8 mouse cellular contexts compared by ENCODE assay signal in the genomic region with DNA sequence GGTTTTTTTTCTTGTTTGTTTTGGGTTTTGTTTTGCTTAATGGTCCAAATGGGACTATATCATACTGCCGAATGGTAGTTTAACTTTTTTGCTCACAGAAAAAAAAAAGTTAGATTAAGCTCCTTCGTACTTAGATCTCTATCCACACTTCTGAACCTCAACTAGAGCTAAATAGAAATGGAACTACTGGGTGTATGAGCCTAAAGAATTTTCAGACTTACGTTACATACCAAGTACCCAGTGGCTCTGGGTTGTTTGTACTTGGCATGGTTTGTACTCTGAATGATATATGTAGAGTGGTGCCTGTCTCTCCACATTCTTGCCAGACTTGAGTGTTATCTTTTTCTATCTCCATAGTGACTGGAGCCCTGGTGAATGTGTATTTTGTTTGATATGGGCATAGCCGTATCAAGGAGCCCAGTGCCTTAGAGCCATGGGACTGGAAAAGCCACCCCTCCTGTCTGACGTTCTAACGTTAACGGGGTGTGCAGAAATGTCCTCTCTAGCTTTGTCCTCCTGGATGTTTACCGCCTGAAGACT. TPM values are rescaled to one million over a fixed set of nuclear protein-coding genes. Genes with fewer than 3 reads are reported as not detected.
DNase-seq lines count a peak whose midpoint lies in the region; ATAC-seq and TF ChIP-seq lines count a peak whose summit lies in the region.

No protein-coding gene starts in this region.

- no peak for DNase-seq in layer of hippocampus, adult 2 months (ENCODE audit: low spot score in 2 of 2)
- no peak for DNase-seq in layer of hippocampus, adult 11-12 months (ENCODE audit: low spot score)
- peak; percentile 56 for DNase-seq in c-Kit-positive CD71-positive TER-119-positive erythroid progenitor cells, embryonic 14.5 days (ENCODE audit: low spot score)
- DNase-seq in hindbrain, embryonic 14.5 days (ENCODE audit: low spot score) = no peak
- DNase-seq in gastrocnemius, postnatal 25 days = no peak
- no peak for DNase-seq in layer of hippocampus, adult 9-11 months
- DNase-seq in adrenal gland, adult 8-10 months = no peak

- peak overlapping the region; percentile 83 for H3K4me2 ChIP-seq in hindbrain, embryonic 14.5 days (replicated peaks)

- H3K4me3 ChIP-seq in layer of hippocampus, adult 2 months = peak overlapping the region; percentile 73
- peak overlapping the region; percentile 73 for H3K4me3 ChIP-seq in hindbrain, embryonic 14.5 days (replicated peaks; ENCODE audit: low read length)

- H3K9me3 ChIP-seq in hindbrain, embryonic 14.5 days (ENCODE audit: control insufficient read depth, low read length) = peaks cover 5% of the 10 kb centered on the region; the same call in 1 of the 2 replicates

- H3K27me3 ChIP-seq in hindbrain, embryonic 14.5 days (ENCODE audit: control insufficient read depth, insufficient read depth, low read length) = no peaks in the 10 kb centered on the region

- TF ChIP-seq CTCF in layer of hippocampus, adult 2 months (conservative IDR thresholded peaks at IDR 0.05) = no peak

- H3K27ac ChIP-seq in layer of hippocampus, adult 2 months = peak overlapping the region; percentile 92
- no peak overlapping the region for H3K27ac ChIP-seq in hindbrain, embryonic 14.5 days

- H3K4me1 ChIP-seq in hindbrain, embryonic 14.5 days (replicated peaks; ENCODE audit: control insufficient read depth, insufficient read depth, low read length) = 0 out of 2 replicates have a peak, but pooled peaks cover 3% of the 10 kb centered on the region

- H3K9ac ChIP-seq in hindbrain, embryonic 14.5 days = no peak overlapping the region

- no peaks in the 10 kb centered on the region for H3K36me3 ChIP-seq in hindbrain, embryonic 14.5 days (replicated peaks; ENCODE audit: control insufficient read depth, insufficient read depth)

- peak; percentile 17; the same call in 1 of the 2 replicates for ATAC-seq in hindbrain, embryonic 14.5 days (ENCODE audit: low FRiP score)
- ATAC-seq in megakaryocyte-erythroid progenitor cell, adult 5-6 weeks (replicated peaks; ENCODE audit: low FRiP score, low TSS enrichment, poor library complexity, severe bottlenecking) = peak; percentile 87

- 74% methylated on average over 8 of the region's 8 CpGs for WGBS in hindbrain, embryonic 14.5 days

RNA-seq across cellular contexts. Expression of a gene that starts 0.4 kb away (rescaled TPM):
- 10 to 100 TPM; 22.6 to 23.7 TPM for total RNA-seq in layer of hippocampus, adult 2 months (2021)
- 14.0 and 16.6 TPM in 2 replicates for polyA plus RNA-seq in hindbrain, embryonic 14.5 days (2014; fragmentation: Nextera tagmentation; extraction: Ambion mirVana)
- 21.0 and 68.0 TPM in 2 replicates for total RNA-seq in megakaryocyte-erythroid progenitor cell, adult 5-6 weeks (2014; fragmentation: Nextera tagmentation)
- total RNA-seq in megakaryocyte-erythroid progenitor cell, adult 5-6 weeks (2017) = 42.3 and 48.3 TPM in 2 replicates
- total RNA-seq in gastrocnemius, postnatal 25 days (2021) = 10 to 100 TPM; 11.8 to 13.0 TPM
- 10 to 100 TPM; 17.4 to 36.0 (median 20.6) TPM for total RNA-seq in adrenal gland, adult 8-10 months (2022)
